Mouse (Mus musculus) stomach, embryonic 15.5 days (tissue): ENCODE measurements at regions not wholly inside any gene's neighbourhood (a gene's known extent, or its start where the extent isn't known, plus 50 kb on each side); places are given as distances from the start of the nearest gene placed in this dataset.

Experiments used
- ATAC-seq: fragments of 200-750 bp; cut with Nextera tagmentation; 2 replicates; pipeline ENCODE4 v1.8.0; 2017; ENCODE audit warnings: low read depth, moderate number of reproducible peaks, moderate TSS enrichment; ENCODE audit not compliant: insufficient read depth, low FRiP score
- H3K27ac ChIP-seq: fragments of 300-500 bp; sonication (generic); 2 replicates; pipeline ENCODE4 v1.5.1; 2015; ENCODE audit warnings: mild to moderate bottlenecking, inconsistent platforms
- H3K27me3 ChIP-seq: fragments of 300-500 bp; sonication (generic); replicated peaks from 2 replicates; pipeline ENCODE4 v1.6.1; 2015; ENCODE audit warnings: inconsistent platforms
- H3K36me3 ChIP-seq: fragments of 300-500 bp; sonication (generic); 2 replicates; pipeline ENCODE4 v1.6.1; 2015; ENCODE audit warnings: inconsistent platforms
- H3K4me1 ChIP-seq: fragments of 300-500 bp; sonication (generic); 2 replicates; pipeline ENCODE4 v1.6.1; 2015; ENCODE audit warnings: inconsistent platforms
- H3K4me2 ChIP-seq: fragments of 300-500 bp; sonication (generic); 2 replicates; pipeline ENCODE4 v1.6.1; 2015; ENCODE audit warnings: mild to moderate bottlenecking, inconsistent platforms
- H3K4me3 ChIP-seq: fragments of 300-500 bp; sonication (generic); replicated peaks from 2 replicates; pipeline ENCODE4 v1.5.1; 2015; ENCODE audit warnings: inconsistent platforms
- H3K9ac ChIP-seq: fragments of 300-500 bp; sonication (generic); 2 replicates; pipeline ENCODE4 v1.6.1; 2015; ENCODE audit warnings: inconsistent platforms
- H3K9me3 ChIP-seq: fragments of 300-500 bp; sonication (generic); 2 replicates; pipeline ENCODE4 v1.6.1; 2016; ENCODE audit warnings: inconsistent platforms
- WGBS: fragments of 180-500 bp; shearing (Covaris S2); methylation state at CpG from one replicate; pipeline ENCODE4 v1.1.7; 2015; 5-methylcytosine and 5-hydroxymethylcytosine counted together

DNA sequence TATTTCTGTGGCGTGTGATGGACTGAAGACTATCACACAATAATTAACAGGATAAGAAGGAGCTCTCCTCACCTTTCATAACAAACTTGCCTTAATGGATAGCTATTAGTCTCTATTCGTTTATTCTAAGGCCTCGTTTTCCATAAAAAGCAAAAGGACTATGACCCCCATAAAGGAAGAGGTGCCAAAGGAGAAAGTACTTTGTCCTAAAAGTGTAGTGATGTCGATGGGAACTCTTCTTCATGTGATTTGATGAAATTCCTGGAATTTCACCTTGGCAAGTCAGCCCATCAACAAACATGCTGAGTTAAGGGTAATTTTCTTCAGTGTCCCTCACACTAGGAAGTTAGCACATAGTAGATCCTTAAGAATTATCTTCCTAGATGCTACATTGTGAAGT lies 293.9 kb downstream of the Lyplal1 start:
- H3K9ac ChIP-seq = no peak overlapping the region
- H3K27me3 ChIP-seq = no peaks in the 10 kb centered on the region
- WGBS = 61% methylated on average over 4 of the region's 4 CpGs
- no peaks in the 10 kb centered on the region for H3K9me3 ChIP-seq
- no peaks in the 10 kb centered on the region for H3K4me1 ChIP-seq
- no peaks in the 10 kb centered on the region for H3K36me3 ChIP-seq
- H3K27ac ChIP-seq = no peak overlapping the region
- no peak for ATAC-seq
- no peak overlapping the region for H3K4me3 ChIP-seq
- H3K4me2 ChIP-seq = no peak overlapping the region

DNA sequence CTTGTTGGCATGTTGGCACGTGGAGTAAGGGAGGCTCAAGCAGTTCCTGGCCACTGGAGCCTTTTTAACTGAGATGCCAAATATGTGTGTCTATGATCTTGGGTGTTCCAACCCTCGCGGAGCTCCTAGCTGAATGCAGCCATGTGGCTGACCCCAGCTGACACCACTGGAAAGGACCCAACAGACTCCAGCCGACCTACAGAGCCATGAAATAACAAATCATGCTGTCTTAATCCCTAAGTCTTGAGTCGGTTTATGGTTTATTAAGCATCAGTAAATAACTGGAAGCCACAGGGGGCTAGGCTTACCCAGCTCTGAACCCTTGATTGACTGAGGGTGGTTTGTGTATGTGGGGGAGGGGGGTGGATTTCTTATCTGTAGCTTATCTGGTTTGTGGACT lies 293.2 kb downstream of the Lyplal1 start:
- no peak overlapping the region for H3K4me2 ChIP-seq
- H3K4me1 ChIP-seq = no peaks in the 10 kb centered on the region
- H3K9ac ChIP-seq = no peak overlapping the region
- no peak for ATAC-seq
- no peak overlapping the region for H3K4me3 ChIP-seq
- H3K36me3 ChIP-seq = no peaks in the 10 kb centered on the region
- WGBS = 28% methylated on average over 5 of the region's 5 CpGs
- H3K27ac ChIP-seq = no peak overlapping the region
- no peaks in the 10 kb centered on the region for H3K27me3 ChIP-seq
- no peaks in the 10 kb centered on the region for H3K9me3 ChIP-seq

DNA sequence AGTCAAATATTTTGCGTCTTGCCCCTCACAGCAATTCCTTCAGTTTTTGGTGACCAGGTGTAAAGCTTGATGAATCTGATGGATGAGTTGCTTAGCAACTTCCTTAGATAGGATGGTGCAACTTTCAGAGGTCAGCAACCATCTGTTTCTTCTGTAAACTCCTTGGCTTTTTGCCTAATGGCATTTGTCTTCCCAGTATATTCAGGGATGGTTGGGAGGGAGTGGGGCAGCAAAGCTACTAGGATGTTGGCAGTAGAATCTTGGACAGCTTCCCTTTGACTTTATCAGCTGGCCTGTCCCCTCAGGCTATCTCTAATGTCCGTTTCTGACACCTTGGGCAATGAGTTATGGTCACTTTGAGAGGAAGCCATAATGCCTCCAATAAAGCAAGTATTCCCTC lies 289.1 kb downstream of the Lyplal1 start:
- Histone ChIP-seq H3K4me3 (no peak overlapping the region), H3K27ac (no peak overlapping the region), H3K9me3 (no peaks in the 10 kb centered on the region), H3K36me3 (no peaks in the 10 kb centered on the region), H3K9ac (no peak overlapping the region), H3K4me1 (no peaks in the 10 kb centered on the region), H3K27me3 (no peaks in the 10 kb centered on the region), H3K4me2 (no peak overlapping the region)
- no peak for ATAC-seq
- 39% methylated on average over 2 of the region's 2 CpGs for WGBS

DNA sequence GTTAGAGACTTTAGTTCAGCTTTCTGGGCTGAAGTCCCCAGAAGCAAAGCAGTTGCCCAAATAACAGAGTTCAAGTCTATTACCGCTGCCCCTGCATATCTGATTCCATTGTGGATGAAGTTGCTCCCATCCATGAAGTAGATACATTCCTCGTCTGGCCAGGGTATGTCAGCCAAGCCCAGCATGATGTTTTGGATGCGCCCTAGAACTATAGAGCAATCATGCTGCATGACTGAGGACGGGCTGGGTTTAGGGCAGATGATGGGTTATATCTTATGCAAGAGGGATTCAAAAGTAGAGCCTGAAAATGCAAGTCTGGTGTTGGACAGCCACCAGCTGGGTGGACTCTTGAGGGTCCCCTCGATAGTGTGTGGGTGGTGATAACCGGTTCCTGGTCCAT lies 288.6 kb downstream of the Lyplal1 start:
- Histone ChIP-seq H3K9me3 (no peaks in the 10 kb centered on the region), H3K27ac (no peak overlapping the region), H3K36me3 (no peaks in the 10 kb centered on the region), H3K4me3 (no peak overlapping the region), H3K9ac (no peak overlapping the region), H3K27me3 (no peaks in the 10 kb centered on the region), H3K4me2 (no peak overlapping the region), H3K4me1 (no peaks in the 10 kb centered on the region)
- 89% methylated on average over 6 of the region's 6 CpGs for WGBS
- ATAC-seq = no peak

DNA sequence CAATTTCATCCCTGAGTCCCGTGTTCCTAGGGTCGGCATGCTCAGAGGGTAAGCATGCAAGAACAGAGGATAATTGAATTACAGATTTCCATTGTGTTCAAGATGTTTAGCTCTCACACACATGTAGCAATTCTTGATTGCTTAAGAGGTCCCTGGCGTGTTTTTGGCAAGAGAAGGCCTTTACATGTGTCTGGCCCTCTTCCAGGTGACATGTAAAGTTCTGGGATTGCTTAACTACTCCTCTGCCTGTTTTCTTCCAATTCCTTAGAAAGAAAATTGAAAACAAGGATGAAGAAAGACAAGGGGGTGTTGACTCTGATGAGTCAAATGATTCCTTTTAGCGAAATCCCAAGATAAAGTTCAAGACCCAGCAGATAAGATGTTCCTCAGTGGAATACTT lies 285.1 kb downstream of the Lyplal1 start:
- Histone ChIP-seq H3K9me3 (no peaks in the 10 kb centered on the region), H3K27me3 (no peaks in the 10 kb centered on the region), H3K36me3 (no peaks in the 10 kb centered on the region), H3K9ac (no peak overlapping the region), H3K27ac (no peak overlapping the region), H3K4me3 (no peak overlapping the region), H3K4me2 (no peak overlapping the region), H3K4me1 (0 out of 2 replicates have a peak, but pooled peaks cover 8% of the 10 kb centered on the region)
- 80% methylated on average over 4 of the region's 4 CpGs for WGBS
- ATAC-seq = no peak

DNA sequence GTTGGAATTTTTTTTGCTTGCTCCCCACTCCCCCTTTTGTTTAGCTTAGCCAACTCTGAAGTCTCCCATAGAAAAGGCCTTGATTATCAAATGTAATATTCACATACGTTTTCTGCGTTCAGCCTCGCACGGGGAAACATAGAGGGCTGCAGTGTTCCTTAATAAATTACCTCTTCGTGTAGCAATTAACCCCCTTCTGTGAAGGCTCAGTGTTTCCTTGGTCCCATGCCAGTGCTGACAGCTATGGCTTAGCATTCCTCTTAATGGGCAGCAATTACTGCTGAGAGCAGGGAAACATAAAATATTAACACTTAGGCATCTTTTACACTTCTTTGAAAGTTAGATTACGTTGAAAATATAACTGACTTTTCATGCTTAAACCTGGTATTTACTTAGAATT lies 282.9 kb downstream of the Lyplal1 start:
- H3K4me1 ChIP-seq = 0 out of 2 replicates have a peak, but pooled peaks cover 8% of the 10 kb centered on the region
- H3K9me3 ChIP-seq = no peaks in the 10 kb centered on the region
- ATAC-seq = no peak
- no peak overlapping the region for H3K9ac ChIP-seq
- WGBS = 45% methylated on average over 6 of the region's 6 CpGs
- no peak overlapping the region for H3K4me2 ChIP-seq
- H3K36me3 ChIP-seq = no peaks in the 10 kb centered on the region
- no peak overlapping the region for H3K27ac ChIP-seq
- no peaks in the 10 kb centered on the region for H3K27me3 ChIP-seq
- H3K4me3 ChIP-seq = no peak overlapping the region

DNA sequence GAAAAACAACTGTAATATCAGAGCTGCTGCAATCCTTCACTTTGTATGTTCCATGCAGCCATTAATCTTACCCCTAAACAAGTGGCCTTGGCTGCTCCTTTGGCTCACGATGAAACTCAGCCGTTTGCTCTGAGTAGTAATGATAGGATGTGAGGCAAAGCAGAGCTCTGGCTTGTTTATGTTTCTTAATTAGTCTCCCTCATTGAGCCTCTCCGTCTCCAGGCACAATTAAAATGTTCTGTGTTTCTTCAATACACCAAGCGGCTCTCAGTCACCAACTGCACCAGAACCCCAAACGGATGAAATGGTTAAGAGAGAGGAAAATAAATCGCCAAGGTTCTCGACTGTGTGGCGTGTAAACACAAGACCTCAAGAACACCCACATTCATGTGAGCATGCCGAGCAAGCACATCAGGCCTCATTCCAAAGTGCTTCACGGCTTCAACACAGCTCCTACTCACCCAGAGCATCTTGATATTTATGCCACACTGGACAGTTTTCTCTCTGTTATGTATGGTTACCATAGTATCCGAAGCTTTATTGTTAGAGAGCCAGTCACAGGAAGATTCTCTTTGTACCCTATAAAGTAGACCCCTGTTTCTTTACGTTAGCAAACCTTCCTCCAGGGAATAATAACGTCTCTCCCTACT lies 280.4 kb downstream of the Lyplal1 start:
- H3K36me3 ChIP-seq = no peaks in the 10 kb centered on the region
- 35% methylated on average over 13 of the region's 13 CpGs for WGBS
- 0 out of 2 replicates have a peak, but pooled peaks cover 8% of the 10 kb centered on the region for H3K4me1 ChIP-seq
- H3K27ac ChIP-seq = no peak overlapping the region
- H3K9ac ChIP-seq = no peak overlapping the region
- H3K4me2 ChIP-seq = no peak overlapping the region
- no peaks in the 10 kb centered on the region for H3K9me3 ChIP-seq
- peak; percentile 31; the same call in 1 of the 2 replicates for ATAC-seq
- no peak overlapping the region for H3K4me3 ChIP-seq
- H3K27me3 ChIP-seq = no peaks in the 10 kb centered on the region

DNA sequence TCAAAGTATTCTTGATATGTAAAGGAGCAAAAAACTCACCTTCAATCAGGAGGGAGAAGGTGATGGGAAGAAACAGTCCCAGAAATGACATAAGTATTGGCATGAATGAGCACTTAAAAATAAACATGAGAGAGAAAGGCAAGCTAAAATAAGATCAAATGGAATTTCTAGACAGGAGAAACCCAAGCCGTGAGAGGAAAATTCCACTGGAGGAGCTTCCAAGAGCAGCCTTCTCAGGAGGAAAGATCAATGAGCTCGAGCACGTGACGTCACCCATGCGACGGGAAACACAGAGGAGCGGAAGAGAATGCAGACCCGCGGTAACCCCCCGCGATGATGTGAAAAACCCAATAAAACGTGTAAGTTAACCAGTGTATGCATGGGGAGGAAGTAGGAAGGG lies 274.6 kb downstream of the Lyplal1 start:
- Histone ChIP-seq H3K27ac (no peak overlapping the region), H3K36me3 (no peaks in the 10 kb centered on the region), H3K27me3 (no peaks in the 10 kb centered on the region), H3K4me3 (no peak overlapping the region), H3K4me1 (no peaks in the 10 kb centered on the region), H3K9me3 (no peaks in the 10 kb centered on the region), H3K4me2 (no peak overlapping the region), H3K9ac (no peak overlapping the region)
- ATAC-seq = no peak
- 81% methylated on average over 12 of the region's 12 CpGs for WGBS

DNA sequence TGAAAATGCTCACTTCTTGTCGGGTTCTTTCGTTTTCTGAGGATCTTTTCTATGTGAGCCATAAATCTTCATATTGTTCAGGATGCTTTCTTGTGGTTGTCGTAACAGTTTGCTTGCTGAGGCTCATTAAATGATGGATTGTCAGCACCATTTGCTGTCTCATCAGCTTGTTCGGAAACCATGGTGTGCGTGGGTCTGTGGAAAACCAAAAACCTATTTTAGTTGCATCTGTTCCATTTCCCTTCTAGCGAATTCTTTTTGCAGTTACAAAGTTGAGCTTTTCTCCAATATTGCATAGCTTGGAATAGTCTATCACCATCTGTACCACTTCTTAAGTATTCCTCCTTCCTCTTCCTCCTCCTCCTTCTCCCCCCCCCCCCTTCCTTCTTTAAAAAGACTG lies 269.9 kb downstream of the Lyplal1 start:
- no peaks in the 10 kb centered on the region for H3K4me1 ChIP-seq
- 70% methylated on average over 6 of the region's 6 CpGs for WGBS
- H3K27me3 ChIP-seq = no peaks in the 10 kb centered on the region
- H3K9me3 ChIP-seq = no peaks in the 10 kb centered on the region
- no peak overlapping the region for H3K4me3 ChIP-seq
- no peak overlapping the region for H3K27ac ChIP-seq
- no peaks in the 10 kb centered on the region for H3K36me3 ChIP-seq
- no peak overlapping the region for H3K9ac ChIP-seq
- no peak for ATAC-seq
- no peak overlapping the region for H3K4me2 ChIP-seq

DNA sequence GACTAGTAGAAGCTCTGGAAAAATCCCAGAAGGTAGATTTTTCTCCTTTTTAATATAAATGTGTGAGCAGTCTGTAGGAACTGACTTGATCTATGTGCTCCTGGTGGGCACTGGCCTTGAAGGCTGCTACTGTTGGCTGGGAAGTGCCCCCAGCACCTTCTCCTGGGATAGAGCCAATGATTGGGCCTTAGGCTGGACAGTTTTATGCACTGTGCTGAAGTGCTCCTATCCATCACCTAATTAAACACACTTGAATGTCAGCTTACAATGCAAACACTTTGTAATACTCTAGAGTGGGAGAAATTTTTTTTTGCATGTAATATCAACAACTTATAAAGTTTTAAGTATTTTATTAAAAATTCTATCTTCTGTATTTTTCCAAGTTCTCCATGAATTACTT lies 266.5 kb downstream of the Lyplal1 start:
- H3K4me3 ChIP-seq = no peak overlapping the region
- H3K36me3 ChIP-seq = no peaks in the 10 kb centered on the region
- H3K4me2 ChIP-seq = no peak overlapping the region
- H3K9ac ChIP-seq = no peak overlapping the region
- H3K4me1 ChIP-seq = no peaks in the 10 kb centered on the region
- H3K9me3 ChIP-seq = no peaks in the 10 kb centered on the region
- no peak overlapping the region for H3K27ac ChIP-seq
- H3K27me3 ChIP-seq = no peaks in the 10 kb centered on the region
- no peak for ATAC-seq

DNA sequence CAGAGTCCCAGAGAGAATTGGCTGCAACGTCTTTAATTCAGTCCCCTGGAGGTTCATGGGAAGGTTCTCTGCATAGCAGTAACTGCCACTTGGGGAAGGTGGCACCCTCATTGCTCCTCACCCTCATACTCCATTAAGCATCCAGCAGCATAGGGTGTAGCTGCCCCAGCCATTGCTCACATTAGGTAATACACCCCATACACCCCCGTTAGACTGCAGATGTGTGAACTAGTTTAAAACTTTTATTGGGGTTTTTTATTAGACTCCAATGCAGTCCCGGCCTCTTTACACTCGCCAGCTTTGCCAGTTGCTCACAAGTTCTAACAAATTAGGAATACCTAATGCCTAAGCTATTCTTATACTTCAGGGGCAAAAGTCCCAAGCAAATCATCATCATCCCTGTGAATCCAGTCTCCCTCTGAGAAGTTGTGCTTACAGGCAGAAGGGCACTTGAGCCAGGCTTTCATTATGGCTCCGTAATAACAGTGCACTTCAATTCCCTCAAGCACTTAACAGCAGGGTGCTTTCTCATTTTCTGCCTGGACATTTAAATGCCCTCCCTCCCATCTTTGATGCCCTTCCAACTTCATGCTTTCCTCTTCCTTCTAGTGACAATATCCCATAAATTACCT lies 265.7 kb downstream of the Lyplal1 start:
- Histone ChIP-seq H3K4me2 (no peak overlapping the region), H3K4me3 (no peak overlapping the region), H3K4me1 (no peaks in the 10 kb centered on the region), H3K27ac (no peak overlapping the region), H3K9me3 (no peaks in the 10 kb centered on the region), H3K27me3 (no peaks in the 10 kb centered on the region), H3K36me3 (no peaks in the 10 kb centered on the region), H3K9ac (no peak overlapping the region)
- 79% methylated on average over 5 of the region's 5 CpGs for WGBS
- no peak for ATAC-seq

DNA sequence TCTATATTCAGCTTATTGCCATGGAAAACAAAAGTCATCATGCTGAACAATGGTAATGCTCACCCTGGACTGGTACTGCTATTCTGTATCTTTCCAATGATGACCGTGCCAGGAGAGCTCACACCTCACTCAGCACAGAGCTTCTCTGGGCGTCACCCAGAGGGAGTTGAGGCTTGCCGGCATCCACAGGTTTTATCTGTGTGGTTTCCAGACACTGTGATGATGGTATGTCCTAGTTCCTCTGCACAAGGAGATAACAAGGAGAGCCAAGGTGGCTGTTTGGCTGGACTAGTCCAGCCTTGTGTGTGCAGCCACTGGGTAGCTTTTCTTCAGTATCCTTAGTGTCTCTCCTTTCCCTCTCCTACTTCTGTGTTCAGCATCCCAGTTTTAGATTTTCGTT lies 255.4 kb downstream of the Lyplal1 start:
- no peaks in the 10 kb centered on the region for H3K36me3 ChIP-seq
- H3K27me3 ChIP-seq = no peaks in the 10 kb centered on the region
- no peak overlapping the region for H3K9ac ChIP-seq
- no peak overlapping the region for H3K4me3 ChIP-seq
- no peak overlapping the region for H3K27ac ChIP-seq
- WGBS = 81% methylated on average over 4 of the region's 4 CpGs
- no peak for ATAC-seq
- no peaks in the 10 kb centered on the region for H3K9me3 ChIP-seq
- no peaks in the 10 kb centered on the region for H3K4me1 ChIP-seq
- H3K4me2 ChIP-seq = no peak overlapping the region

DNA sequence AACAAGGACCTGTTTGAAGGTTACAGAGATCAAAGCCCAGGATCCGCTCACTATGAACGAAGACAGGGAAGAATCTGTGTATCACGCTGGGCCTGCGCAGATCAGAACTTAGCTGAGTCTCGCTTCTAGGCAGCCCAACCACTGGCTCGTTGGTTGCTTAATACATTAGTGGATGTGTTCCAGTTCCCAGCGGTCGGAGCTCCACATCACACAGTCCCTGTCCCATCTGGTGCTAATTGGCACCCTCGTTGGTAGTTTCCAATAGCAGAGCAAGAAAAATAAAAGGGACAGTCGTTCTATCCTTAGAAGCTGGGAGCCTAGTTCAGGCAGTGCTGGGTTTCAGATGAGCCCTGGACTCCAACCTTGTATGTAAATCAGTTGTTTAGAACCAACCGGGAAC lies 251.2 kb downstream of the Lyplal1 start:
- Histone ChIP-seq H3K27ac (no peak overlapping the region), H3K9me3 (no peaks in the 10 kb centered on the region), H3K36me3 (no peaks in the 10 kb centered on the region), H3K4me3 (no peak overlapping the region), H3K27me3 (no peaks in the 10 kb centered on the region), H3K4me1 (no peaks in the 10 kb centered on the region), H3K4me2 (no peak overlapping the region), H3K9ac (no peak overlapping the region)
- ATAC-seq = no peak
- WGBS = 87% methylated on average over 11 of the region's 11 CpGs
